Mouse (Mus musculus): Measurements from ENCODE around the gene Cmip. TPM values are rescaled to one million over a fixed set of nuclear protein-coding genes. Genes with fewer than 3 reads are reported as not detected.

Cmip gene
- polyA plus RNA-seq, 1 experiment = 92.3 TPM

GRCm38 (mm10) chr8:117378625-117379024 is 121.8 kb downstream of the Cmip start:
- Histone ChIP-seq H3K27me3 (replicated peaks) (no peaks in the 10 kb centered on the region), H3K4me1 (peaks cover 83% of the 10 kb centered on the region), H3K9me3 (no peaks in the 10 kb centered on the region), H3K4me3 (replicated peaks) (no peak overlapping the region), H3K36me3 (replicated peaks; ENCODE audit: low read length) (peaks cover 94% of the 10 kb centered on the region)
- TF ChIP-seq FLI1 (IDR thresholded peaks at IDR 0.05; ENCODE audit: low read length) (no peak), GATA1 (IDR thresholded peaks at IDR 0.05; ENCODE audit: borderline replicate concordance, low read length) (no peak)

- Histone ChIP-seq H3K9me3 (no peaks in the 10 kb centered on the region), H3K36me3 (replicated peaks; ENCODE audit: low read length) (peaks cover 98% of the 10 kb centered on the region), H3K4me1 (peaks cover 82% of the 10 kb centered on the region), H3K4me3 (replicated peaks) (no peak overlapping the region), H3K27me3 (replicated peaks) (no peaks in the 10 kb centered on the region)
- TF ChIP-seq FLI1 (IDR thresholded peaks at IDR 0.05; ENCODE audit: low read length) (no peak), GATA1 (IDR thresholded peaks at IDR 0.05; ENCODE audit: borderline replicate concordance, low read length) (no peak)
These were observed 122.3 kb downstream of the Cmip start for GRCm38 (mm10) chr8:117379131-117379530.

- Histone ChIP-seq H3K4me1 (peaks cover 82% of the 10 kb centered on the region), H3K9me3 (no peaks in the 10 kb centered on the region), H3K27me3 (replicated peaks) (no peaks in the 10 kb centered on the region), H3K36me3 (replicated peaks; ENCODE audit: low read length) (peaks cover 99% of the 10 kb centered on the region), H3K4me3 (replicated peaks) (no peak overlapping the region)
- TF ChIP-seq FLI1 (IDR thresholded peaks at IDR 0.05; ENCODE audit: low read length) (no peak), GATA1 (IDR thresholded peaks at IDR 0.05; ENCODE audit: borderline replicate concordance, low read length) (no peak)
These were observed 123.9 kb downstream of the Cmip start for GRCm38 (mm10) chr8:117380796-117381195.

- no peaks in the 10 kb centered on the region for H3K27me3 ChIP-seq (replicated peaks)
- peaks cover 99% of the 10 kb centered on the region for H3K36me3 ChIP-seq (replicated peaks; ENCODE audit: low read length)
- no peaks in the 10 kb centered on the region for H3K9me3 ChIP-seq
- no peak for TF ChIP-seq FLI1 (IDR thresholded peaks at IDR 0.05; ENCODE audit: low read length)
- no peak for TF ChIP-seq GATA1 (IDR thresholded peaks at IDR 0.05; ENCODE audit: borderline replicate concordance, low read length)
- H3K4me1 ChIP-seq = peaks cover 92% of the 10 kb centered on the region
- no peak overlapping the region for H3K4me3 ChIP-seq (replicated peaks)
These were observed 129.3 kb downstream of the Cmip start for GRCm38 (mm10) chr8:117386142-117386541.

- Histone ChIP-seq H3K4me3 (replicated peaks) (no peak overlapping the region), H3K9me3 (no peaks in the 10 kb centered on the region), H3K36me3 (replicated peaks; ENCODE audit: low read length) (peaks cover 98% of the 10 kb centered on the region)
These were observed 130.8 kb downstream of the Cmip start for GRCm38 (mm10) chr8:117387642-117388041.

GRCm38 (mm10) chr8:117388370-117388769 is 131.5 kb downstream of the Cmip start:
- Histone ChIP-seq H3K36me3 (replicated peaks; ENCODE audit: low read length) (peaks cover 98% of the 10 kb centered on the region), H3K4me1 (peaks cover 76% of the 10 kb centered on the region), H3K4me3 (replicated peaks) (no peak overlapping the region), H3K27me3 (replicated peaks) (no peaks in the 10 kb centered on the region), H3K9me3 (no peaks in the 10 kb centered on the region)
- no peak for TF ChIP-seq GATA1 (IDR thresholded peaks at IDR 0.05; ENCODE audit: borderline replicate concordance, low read length)
- no peak for TF ChIP-seq FLI1 (IDR thresholded peaks at IDR 0.05; ENCODE audit: low read length)

More at GRCm38 (mm10) chr8:117387642-117388041, 130.8 kb downstream of the Cmip start:
- H3K27me3 ChIP-seq (replicated peaks) = no peaks in the 10 kb centered on the region
- no peak for TF ChIP-seq FLI1 (IDR thresholded peaks at IDR 0.05; ENCODE audit: low read length)
- TF ChIP-seq GATA1 (IDR thresholded peaks at IDR 0.05; ENCODE audit: borderline replicate concordance, low read length) = no peak
- H3K4me1 ChIP-seq = peaks cover 83% of the 10 kb centered on the region

GRCm38 (mm10) chr8:117393853-117394252 is 137.0 kb downstream of the Cmip start:
- H3K36me3 ChIP-seq (replicated peaks; ENCODE audit: low read length) = peaks cover 96% of the 10 kb centered on the region
- peaks cover 62% of the 10 kb centered on the region for H3K4me1 ChIP-seq
- TF ChIP-seq GATA1 (IDR thresholded peaks at IDR 0.05; ENCODE audit: borderline replicate concordance, low read length) = no peak
- no peak for TF ChIP-seq FLI1 (IDR thresholded peaks at IDR 0.05; ENCODE audit: low read length)
- H3K27me3 ChIP-seq (replicated peaks) = no peaks in the 10 kb centered on the region
- no peak overlapping the region for H3K4me3 ChIP-seq (replicated peaks)
- H3K9me3 ChIP-seq = no peaks in the 10 kb centered on the region

- Histone ChIP-seq H3K27me3 (replicated peaks) (no peaks in the 10 kb centered on the region), H3K4me3 (replicated peaks) (no peak overlapping the region), H3K36me3 (replicated peaks; ENCODE audit: low read length) (peaks cover 96% of the 10 kb centered on the region), H3K4me1 (peaks cover 57% of the 10 kb centered on the region), H3K9me3 (no peaks in the 10 kb centered on the region)
- TF ChIP-seq FLI1 (IDR thresholded peaks at IDR 0.05; ENCODE audit: low read length) (no peak), GATA1 (IDR thresholded peaks at IDR 0.05; ENCODE audit: borderline replicate concordance, low read length) (no peak)
These were observed 138.2 kb downstream of the Cmip start for GRCm38 (mm10) chr8:117395055-117395454.

- peaks cover 62% of the 10 kb centered on the region for H3K4me1 ChIP-seq
- TF ChIP-seq GATA1 (IDR thresholded peaks at IDR 0.05; ENCODE audit: borderline replicate concordance, low read length) (no peak), FLI1 (IDR thresholded peaks at IDR 0.05; ENCODE audit: low read length) (no peak)
- no peaks in the 10 kb centered on the region for H3K27me3 ChIP-seq (replicated peaks)
- H3K9me3 ChIP-seq = no peaks in the 10 kb centered on the region
- no peak overlapping the region for H3K4me3 ChIP-seq (replicated peaks)
- peaks cover 95% of the 10 kb centered on the region for H3K36me3 ChIP-seq (replicated peaks; ENCODE audit: low read length)
These were observed 140.0 kb downstream of the Cmip start for GRCm38 (mm10) chr8:117396884-117397283.

GRCm38 (mm10) chr8:117397751-117398150 is 140.9 kb downstream of the Cmip start:
- Histone ChIP-seq H3K9me3 (no peaks in the 10 kb centered on the region), H3K27me3 (replicated peaks) (no peaks in the 10 kb centered on the region), H3K4me3 (replicated peaks) (no peak overlapping the region), H3K36me3 (replicated peaks; ENCODE audit: low read length) (peaks cover 91% of the 10 kb centered on the region), H3K4me1 (peaks cover 66% of the 10 kb centered on the region)
- TF ChIP-seq FLI1 (IDR thresholded peaks at IDR 0.05; ENCODE audit: low read length) (no peak), GATA1 (IDR thresholded peaks at IDR 0.05; ENCODE audit: borderline replicate concordance, low read length) (no peak)

- TF ChIP-seq GATA1 (IDR thresholded peaks at IDR 0.05; ENCODE audit: borderline replicate concordance, low read length) = no peak
- TF ChIP-seq FLI1 (IDR thresholded peaks at IDR 0.05; ENCODE audit: low read length) = no peak
- peaks cover 75% of the 10 kb centered on the region for H3K4me1 ChIP-seq
- H3K9me3 ChIP-seq = no peaks in the 10 kb centered on the region
- H3K36me3 ChIP-seq (replicated peaks; ENCODE audit: low read length) = peaks cover 87% of the 10 kb centered on the region
- no peak overlapping the region for H3K4me3 ChIP-seq (replicated peaks)
- no peaks in the 10 kb centered on the region for H3K27me3 ChIP-seq (replicated peaks)
These were observed 142.4 kb downstream of the Cmip start for GRCm38 (mm10) chr8:117399229-117399628.
